Mouse (Mus musculus): ENCODE measurements around the gene Hist2h3c2. TPM values are rescaled to one million over a fixed set of nuclear protein-coding genes. Genes with fewer than 3 reads are reported as not detected.

Hist2h3c2 gene
- total RNA-seq, 1 experiment from 2014 or later = 148 TPM

- peak; percentile 92 for DNase-seq
These were observed 41.7 kb downstream of the Hist2h3c2 start for GRCm38 (mm10) chr3:96197129-96197749.

- no peak for DNase-seq
These were observed 42.3 kb downstream of the Hist2h3c2 start for GRCm38 (mm10) chr3:96196437-96197128.

- DNase-seq = no peak
These were observed 43.2 kb downstream of the Hist2h3c2 start for GRCm38 (mm10) chr3:96195616-96196313.

DNA sequence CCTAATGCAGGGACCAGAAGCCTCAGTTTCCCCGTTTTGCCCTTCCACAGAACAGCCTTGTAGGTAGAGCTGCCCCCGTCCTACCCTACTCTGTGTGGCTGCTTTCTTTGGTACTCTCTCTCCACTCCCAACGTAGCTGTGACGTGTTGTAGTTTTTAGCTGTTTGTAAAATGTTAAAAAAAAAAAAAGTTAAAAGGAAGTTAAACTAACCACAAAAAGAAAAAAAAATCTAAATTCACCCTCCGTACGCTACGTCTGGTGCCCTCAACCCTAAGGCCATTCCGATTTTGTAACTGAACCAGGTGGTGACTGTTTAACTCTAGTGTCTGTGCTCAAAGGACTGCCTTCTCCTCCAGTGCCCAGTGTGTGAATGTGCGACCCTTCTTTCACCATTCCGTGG is 44.0 kb downstream of the Hist2h3c2 start:
- DNase-seq = no peak

- DNase-seq = no peak
These were observed 46.0 kb downstream of the Hist2h3c2 start for GRCm38 (mm10) chr3:96192977-96193376.

Small RNA genes lying within 50 kb of the gene (microRNA-seq; reads per million reads assigned to microRNA genes)
- gene Gm44492 = 0 reads per million in 2 experiments
- gene Gm47311 = 0 reads per million in 2 experiments
- 0 reads per million in 2 experiments for gene Gm47313

Other genes with a start within 250 kb of the Hist2h3c2 start
- 29.4 and 47.2 TPM in 2 replicates for gene Plekho1, start 243.1 kb downstream of the Hist2h3c2 start, total RNA-seq (2021)
- 27.0 and 31.1 TPM in 2 replicates for gene Vps45, start 180.7 kb downstream of the Hist2h3c2 start, total RNA-seq (2021)
- gene Otud7b, start 134.6 kb downstream of the Hist2h3c2 start, total RNA-seq (2021) = 31.8 and 40.8 TPM in 2 replicates
- gene Mtmr11, start 77.1 kb downstream of the Hist2h3c2 start, total RNA-seq (2021) = 9.3 and 15.6 TPM in 2 replicates
- gene Sf3b4, start 66.8 kb downstream of the Hist2h3c2 start, total RNA-seq (2021) = 52.0 and 57.5 TPM in 2 replicates
- gene Sv2a, start 58.0 kb downstream of the Hist2h3c2 start, total RNA-seq (2021) = 9.0 and 10.4 TPM in 2 replicates
- gene Bola1, start 19.4 kb downstream of the Hist2h3c2 start, total RNA-seq (2021) = 33.1 and 33.2 TPM in 2 replicates
- gene Hist2h2ab, start 19.3 kb downstream of the Hist2h3c2 start, total RNA-seq (2021) = 14.3 and 17.6 TPM in 2 replicates
- 128 and 146 TPM in 2 replicates for gene Hist2h2ac, start 18.2 kb downstream of the Hist2h3c2 start, total RNA-seq (2021)
- gene Hist2h2be, start 18.0 kb downstream of the Hist2h3c2 start, total RNA-seq (2021) = 9.0 and 12.3 TPM in 2 replicates
- gene Hist2h2aa2, start 1.1 kb upstream of the Hist2h3c2 start, total RNA-seq (2021) = 733 and 750 TPM in 2 replicates
- gene Hist2h2aa1, start 6.4 kb upstream of the Hist2h3c2 start, total RNA-seq (2021) = 53.5 and 61.0 TPM in 2 replicates
- 3.1 and 3.8 TPM in 2 replicates for gene Hist2h3c1, start 7.6 kb upstream of the Hist2h3c2 start, total RNA-seq (2021)
- 54.1 and 56.9 TPM in 2 replicates for gene Hist2h4, start 24.2 kb upstream of the Hist2h3c2 start, total RNA-seq (2021)
- 357 and 406 TPM in 2 replicates for gene Hist2h3b, start 29.5 kb upstream of the Hist2h3c2 start, total RNA-seq (2021)
- gene Hist2h2bb, start 30.6 kb upstream of the Hist2h3c2 start, total RNA-seq (2021) = 370 and 432 TPM in 2 replicates
- 0.56 and 1.3 TPM in 2 replicates for gene Fcgr1, start 54.8 kb upstream of the Hist2h3c2 start, total RNA-seq (2021)
- not detected in 2 replicates for gene BC107364, start 213.2 kb upstream of the Hist2h3c2 start, total RNA-seq (2021)

Measured in adrenal gland, postnatal 14 days (tissue).